Mouse (Mus musculus) bone marrow, adult 2 months (tissue): ENCODE measurements around the gene Taar6.

Experiments
- CTCF ChIP-seq: fragments of 200-500 bp; IDR thresholded peaks from 2 replicates; pipeline ENCODE4 v1.5.1; 2011; ENCODE audit warnings: low read length, control low read depth; ENCODE audit not compliant: control insufficient read depth, insufficient read depth
- POLR2A ChIP-seq: fragments of 200-500 bp; IDR thresholded peaks from 2 replicates; pipeline ENCODE4 v1.6.1; 2011; ENCODE audit warnings: low read depth, mild to moderate bottlenecking, control low read depth, low read length, borderline replicate concordance; ENCODE audit not compliant: control insufficient read depth

GRCm38 (mm10) chr10:23993381-23993780 is 7.9 kb upstream of the Taar6 start, which contains the start of gene Taar7a:
- TF ChIP-seq POLR2A (no peak), CTCF (no peak)
